ENCODE assay signal across 14 mouse cellular contexts in genomic region chr14:38547257-38547656, GRCm38 (mm10).
"Had no signal": no experiment of that assay in that cellular context is flagged by ENCODE, and none has a peak within 500 bp of the region (broad histone marks: within the 10 kb centered on the region; RNA-seq: fewer than 3 reads in every experiment).

No protein-coding gene starts in this region.

- DNase-seq: kidney, adult 2 months; kidney, postnatal 36 days; layer of hippocampus, adult 9-11 months; layer of hippocampus, postnatal 36 days; liver; liver, embryonic 13.5 days; liver, postnatal 0 days; spleen, adult 18-20 months; thymus, adult 18-20 months; thymus, postnatal 14 days had no signal

- H3K9me3 ChIP-seq: kidney, embryonic 15.5 days; limb, embryonic 12.5 days; liver, embryonic 13.5 days; neural tube, embryonic 12.5 days had no signal

- ATAC-seq: intestine, embryonic 16.5 days; liver, postnatal 0 days had no signal

- H3K27ac ChIP-seq: kidney, embryonic 15.5 days; limb, embryonic 12.5 days; liver, embryonic 13.5 days; neural tube, embryonic 12.5 days had no signal

- H3K27me3 ChIP-seq: kidney, embryonic 15.5 days; limb, embryonic 12.5 days; liver, embryonic 13.5 days; neural tube, embryonic 12.5 days had no signal

- H3K9ac ChIP-seq: kidney, embryonic 15.5 days; limb, embryonic 12.5 days; liver, embryonic 13.5 days; liver, postnatal 0 days; neural tube, embryonic 12.5 days had no signal

- H3K36me3 ChIP-seq: kidney, embryonic 15.5 days; limb, embryonic 12.5 days; liver, embryonic 13.5 days; neural tube, embryonic 12.5 days had no signal

- H3K4me1 ChIP-seq: kidney, embryonic 15.5 days; limb, embryonic 12.5 days; liver, embryonic 13.5 days; neural tube, embryonic 12.5 days had no signal

- H3K4me3 ChIP-seq: kidney, embryonic 15.5 days; limb, embryonic 12.5 days; liver, embryonic 13.5 days; neural tube, embryonic 12.5 days had no signal

- H3K4me2 ChIP-seq: kidney, embryonic 15.5 days; limb, embryonic 12.5 days; liver, embryonic 13.5 days; neural tube, embryonic 12.5 days had no signal
